Mouse (Mus musculus) liver, embryonic 14.5 days (tissue): ENCODE measurements around the gene Ikbke. TPM values are rescaled to one million over a fixed set of nuclear protein-coding genes. Genes with fewer than 3 reads are reported as not detected.

Experiments used
- ATAC-seq: fragments of 200-750 bp; cut with Nextera tagmentation; 2 replicates; pipeline ENCODE4 v1.8.0; 2017; ENCODE audit warnings: moderate number of reproducible peaks, mild to moderate bottlenecking, moderate library complexity; ENCODE audit not compliant: insufficient read depth
- DNase-seq, 3 experiments: peaks; one replicate each; pipeline ENCODE4 v3.0.0-alpha.2; 2012 to 2013; ENCODE audit warnings: low read depth in 3 of 3, low spot score in 3 of 3
- H3K27ac ChIP-seq: fragments of 300-500 bp; sonication (generic); 2 replicates; pipeline ENCODE4 v1.5.1; 2014; ENCODE audit warnings: moderate library complexity, mild to moderate bottlenecking, control low read depth, inconsistent platforms
- H3K27me3 ChIP-seq: fragments of 300-500 bp; sonication (generic); 2 replicates; pipeline ENCODE4 v1.6.1; 2014; ENCODE audit warnings: mild to moderate bottlenecking, low read length, moderate library complexity; ENCODE audit not compliant: control insufficient read depth, insufficient read depth
- H3K36me3 ChIP-seq: fragments of 300-500 bp; sonication (generic); replicated peaks from 2 replicates; pipeline ENCODE4 v1.6.1; 2014; ENCODE audit warnings: low read depth; ENCODE audit not compliant: control insufficient read depth, insufficient read depth
- H3K4me1 ChIP-seq, 2 experiments: fragments of 200-500 bp in 1 of 2; fragments of 300-500 bp in 1 of 2; sonication (generic) in 1 of 2; replicated peaks; 2 replicates each; pipeline ENCODE4 v1.6.1; 2012 to 2014; ENCODE audit warnings: antibody characterized with exemption in 1 of 2, inconsistent platforms in 1 of 2, low read length in 1 of 2; ENCODE audit not compliant: control insufficient read depth in 2 of 2, insufficient read depth in 2 of 2
- H3K4me2 ChIP-seq: fragments of 300-500 bp; sonication (generic); 2 replicates; pipeline ENCODE4 v1.6.1; 2014; ENCODE audit warnings: low read depth, mild to moderate bottlenecking, control low read depth, moderate library complexity
- H3K4me3 ChIP-seq, 2 experiments: fragments of 200-500 bp in 1 of 2; fragments of 300-500 bp in 1 of 2; sonication (generic) in 1 of 2; 2 replicates each; pipeline ENCODE4 v1.5.1; 2012 to 2014; ENCODE audit warnings: low read depth in 2 of 2, low read length in 2 of 2, mild to moderate bottlenecking in 2 of 2, control low read depth in 1 of 2, inconsistent platforms in 1 of 2, moderate library complexity in 1 of 2; ENCODE audit not compliant: insufficient read depth in 1 of 2
- H3K9ac ChIP-seq: fragments of 300-500 bp; sonication (generic); replicated peaks from 2 replicates; pipeline ENCODE4 v1.6.1; 2014; ENCODE audit warnings: mild to moderate bottlenecking, control low read depth, moderate library complexity
- H3K9me3 ChIP-seq: fragments of 300-500 bp; sonication (generic); 2 replicates; pipeline ENCODE4 v1.6.1; 2016; ENCODE audit warnings: low read length, mixed read lengths; ENCODE audit not compliant: control insufficient read depth
- CTCF ChIP-seq: IDR thresholded peaks from 2 replicates; pipeline ENCODE4 v1.5.1; 2016; ENCODE audit warnings: antibody characterized with exemption, low read depth, control low read depth
- EP300 ChIP-seq: IDR thresholded peaks from 2 replicates; pipeline ENCODE4 v1.6.1; 2016; ENCODE audit warnings: antibody characterized with exemption, low read depth
- WGBS: fragments of 180-500 bp; shearing (Covaris S2); extraction: QIAGEN DNeasy Blood & Tissue Kit; methylation state at CpG from one replicate; pipeline ENCODE4 v1.1.7; 2014; ENCODE audit not compliant: insufficient replicate concordance; 5-methylcytosine and 5-hydroxymethylcytosine counted together
- polyA plus RNA-seq, 2 experiments: library from polyadenylated mRNA; depleted of rRNA in 1 of 2; stranded (reverse) in 1 of 2; unstranded in 1 of 2; fragments of >200 nt; fragmentation: Nextera tagmentation in 1 of 2; extraction: Ambion mirVana in 1 of 2; gene quantifications; 2 replicates each; pipeline versions ENCODE4 v1.2.1 to v1.2.3; 2012 to 2014

Ikbke gene
- polyA plus RNA-seq, 2 experiments, result 4.9 to 6.4 TPM

DNA sequence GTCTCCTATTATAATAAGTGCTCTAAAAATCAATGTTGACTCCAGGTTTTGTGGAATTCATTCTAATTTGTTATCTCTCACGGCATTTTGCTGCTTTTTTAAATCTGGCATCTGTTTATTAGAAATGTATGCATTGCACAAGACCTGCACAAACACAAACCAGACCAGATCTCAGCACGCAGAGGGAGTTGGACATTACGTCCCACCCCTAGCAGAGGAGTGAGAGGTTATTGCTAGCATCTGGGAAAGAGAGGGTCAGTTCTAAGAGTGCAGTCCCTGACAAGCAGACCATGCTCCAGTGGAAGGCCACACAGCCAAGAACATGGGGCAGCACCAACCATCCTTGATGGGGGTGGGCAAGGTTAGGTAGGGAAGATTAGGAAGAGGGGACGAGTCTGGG, 5.2 kb upstream of the Ikbke start:
- Histone ChIP-seq H3K4me3 (no peak overlapping the region), H3K27ac (no peak overlapping the region), H3K27me3 (no peaks in the 10 kb centered on the region), H3K4me1 (peaks cover 0 to 2% of the 10 kb centered on the region in 2 experiments; a peak in 2 of 4 replicates), H3K36me3 (no peaks in the 10 kb centered on the region), H3K4me2 (no peak overlapping the region), H3K9me3 (no peaks in the 10 kb centered on the region), H3K9ac (no peak overlapping the region)
- 60% methylated on average over 4 of the region's 4 CpGs for WGBS
- DNase-seq (no peak), ATAC-seq (no peak)
- TF ChIP-seq EP300 (no peak), CTCF (no peak)

DNA sequence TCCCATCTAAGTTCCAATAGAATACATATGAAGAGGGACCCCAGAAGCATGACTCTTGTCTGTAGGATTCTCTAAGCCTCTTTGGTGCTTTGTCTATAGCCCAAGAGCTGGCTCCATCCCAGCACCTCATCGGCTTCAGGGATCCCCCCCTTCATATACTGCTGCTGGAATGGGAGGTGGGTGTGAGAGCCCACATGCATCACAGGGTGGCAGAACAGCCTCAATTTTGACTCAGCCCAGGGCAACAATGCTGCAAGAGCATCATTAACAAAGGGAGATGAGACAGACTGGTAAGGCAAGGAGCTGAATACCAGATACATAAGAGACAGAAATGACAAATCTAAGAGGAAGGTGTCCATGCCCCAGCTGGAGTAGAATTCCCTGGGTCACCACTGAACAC, 4.8 kb upstream of the Ikbke start:
- Histone ChIP-seq H3K36me3 (no peaks in the 10 kb centered on the region), H3K4me1 (peaks cover 0 to 6% of the 10 kb centered on the region in 2 experiments; a peak in 2 of 4 replicates), H3K4me2 (no peak overlapping the region), H3K27me3 (no peaks in the 10 kb centered on the region), H3K9ac (no peak overlapping the region), H3K4me3 (no peak overlapping the region), H3K27ac (no peak overlapping the region), H3K9me3 (no peaks in the 10 kb centered on the region)
- DNase-seq (no peak), ATAC-seq (no peak)
- 63% methylated on average over 1 of the region's 1 CpGs for WGBS
- TF ChIP-seq CTCF, result no peak
- TF ChIP-seq EP300, result no peak

DNA sequence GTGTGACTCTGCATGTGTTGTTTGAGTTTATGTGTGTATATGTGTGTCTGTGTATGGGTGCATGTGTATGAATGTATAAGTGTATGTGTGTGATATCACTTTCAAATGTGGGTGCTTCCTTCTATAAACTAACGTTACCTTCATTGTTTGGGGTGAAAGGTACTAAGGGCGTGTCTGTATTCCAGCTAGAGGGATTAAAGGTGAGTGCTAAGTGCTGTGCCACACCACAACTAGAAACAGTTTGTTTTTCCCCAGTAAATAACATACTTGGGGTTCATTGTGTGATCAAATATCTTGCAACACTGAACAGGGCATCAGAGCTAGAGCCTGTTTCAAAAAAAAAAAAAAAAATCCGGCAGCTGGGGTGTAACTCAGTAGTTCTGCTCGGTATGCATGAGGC, 2.3 kb upstream of the Ikbke start:
- H3K36me3 ChIP-seq, result no peaks in the 10 kb centered on the region
- H3K9me3 ChIP-seq, result no peaks in the 10 kb centered on the region
- WGBS, result 50% methylated on average over 4 of the region's 4 CpGs
- H3K4me3 ChIP-seq, result no peak overlapping the region
- H3K4me1 ChIP-seq, result peaks cover 0 to 13% of the 10 kb centered on the region in 2 experiments; a peak in 2 of 4 replicates
- H3K27ac ChIP-seq, result no peak overlapping the region
- no peak overlapping the region for H3K9ac ChIP-seq
- no peaks in the 10 kb centered on the region for H3K27me3 ChIP-seq
- no peak for ATAC-seq
- H3K4me2 ChIP-seq, result no peak overlapping the region
- DNase-seq, result no peak
- no peak for TF ChIP-seq CTCF

DNA sequence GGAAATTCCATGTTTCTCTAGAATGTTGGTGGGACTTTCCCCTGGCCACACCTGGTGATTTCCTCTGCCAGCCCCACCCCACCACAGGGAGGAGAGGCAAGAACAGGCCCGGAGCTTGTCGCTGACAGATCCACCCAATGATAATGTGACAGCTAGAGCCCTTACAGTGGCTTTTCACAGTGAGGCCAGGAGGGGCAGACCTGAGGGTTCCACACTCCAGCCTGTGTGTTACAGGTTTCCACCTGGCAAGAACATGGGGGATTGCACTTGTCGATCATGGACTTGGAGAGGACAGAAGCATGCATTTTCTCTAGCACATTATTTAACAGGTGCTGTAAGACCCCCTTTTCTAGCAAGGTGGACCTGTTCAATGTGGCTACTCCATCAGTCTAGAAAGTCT, 874 bp upstream of the Ikbke start:
- Histone ChIP-seq H3K4me3 (no peak overlapping the region), H3K4me1 (peaks cover 0 to 13% of the 10 kb centered on the region in 2 experiments; a peak in 2 of 4 replicates), H3K27me3 (no peaks in the 10 kb centered on the region), H3K36me3 (no peaks in the 10 kb centered on the region), H3K9ac (no peak overlapping the region), H3K27ac (no peak overlapping the region), H3K4me2 (no peak overlapping the region), H3K9me3 (no peaks in the 10 kb centered on the region)
- 33% methylated on average over 3 of the region's 3 CpGs for WGBS
- DNase-seq, result no peak
- TF ChIP-seq EP300 (no peak), CTCF (0 out of 2 replicates have a peak, but pooled peaks have one; percentile 16)
- no peak for ATAC-seq

DNA sequence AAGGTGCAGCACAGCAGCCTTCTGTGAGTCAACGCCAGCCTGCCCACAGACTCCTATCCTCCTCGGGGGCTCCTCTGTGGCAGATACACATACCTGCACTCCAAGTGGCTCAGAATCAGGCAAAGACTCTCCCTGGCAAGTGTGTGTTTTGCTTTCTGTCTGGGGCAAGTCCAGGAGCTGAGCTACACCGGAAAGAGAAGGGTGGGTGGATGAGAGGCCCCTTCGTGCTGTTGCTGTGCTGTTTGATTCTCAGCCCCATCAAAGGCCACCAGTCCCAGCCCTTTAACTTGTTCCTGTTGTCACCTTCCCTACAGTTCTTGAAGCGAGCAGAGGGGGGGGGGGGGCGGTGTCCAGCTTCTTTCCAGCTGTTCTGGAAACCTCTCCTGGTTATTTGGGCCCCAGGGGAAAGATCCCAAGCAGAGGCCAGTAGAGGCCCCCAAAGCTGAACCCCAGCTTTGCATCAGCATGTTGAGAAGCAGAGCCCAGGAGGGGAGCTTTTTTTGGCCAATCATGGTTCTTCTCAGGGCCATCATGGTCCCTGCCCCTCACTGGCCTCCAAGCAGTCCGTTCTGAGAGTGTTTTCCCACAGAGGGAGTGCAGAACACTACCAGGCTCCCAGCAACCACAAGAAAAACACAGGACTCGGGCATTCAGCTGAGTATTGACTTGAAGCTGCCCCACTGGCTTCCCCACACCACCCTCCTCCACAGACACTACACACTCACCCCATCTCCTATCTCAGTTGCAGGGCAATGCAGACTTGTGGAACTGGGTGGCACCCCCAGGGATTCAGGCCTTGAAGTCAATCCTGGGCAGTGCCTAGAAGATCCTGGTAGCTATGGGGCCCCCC, 575 bp downstream of the Ikbke start:
- no peaks in the 10 kb centered on the region for H3K36me3 ChIP-seq
- no peak overlapping the region for H3K27ac ChIP-seq
- TF ChIP-seq CTCF (no peak), EP300 (no peak)
- DNase-seq (no peak), ATAC-seq (no peak)
- H3K4me3 ChIP-seq, result peak overlapping the region; percentile 21 to 36; a peak in 3 of 4 replicates
- 34% methylated on average over 8 of the region's 8 CpGs for WGBS
- H3K4me2 ChIP-seq, result peak overlapping the region; percentile 29
- no peaks in the 10 kb centered on the region for H3K9me3 ChIP-seq
- H3K4me1 ChIP-seq, result peaks cover 0 to 13% of the 10 kb centered on the region in 2 experiments; a peak in 2 of 4 replicates
- no peak overlapping the region for H3K9ac ChIP-seq
- H3K27me3 ChIP-seq, result no peaks in the 10 kb centered on the region
